Mouse (Mus musculus) cortical plate, adult 2 months (tissue): Measurements from ENCODE around the gene Dhrs2.

Experiments
- CTCF ChIP-seq: fragments of 200-500 bp; IDR thresholded peaks from 2 replicates; pipeline ENCODE4 v1.5.1; 2011; ENCODE audit warnings: mild to moderate bottlenecking, control low read depth, low read length; ENCODE audit not compliant: insufficient read depth; ENCODE audit errors: extremely low read depth
- POLR2A ChIP-seq: fragments of 200-500 bp; IDR thresholded peaks from 2 replicates; pipeline ENCODE4 v1.6.1; 2011; ENCODE audit warnings: mild to moderate bottlenecking, low read length, control low read depth; ENCODE audit not compliant: insufficient read depth; ENCODE audit errors: extremely low read depth

- TF ChIP-seq CTCF (no peak), POLR2A (no peak)
Measured at GRCm38 (mm10) chr14:55279322-55280069, 57.7 kb downstream of the Dhrs2 start.
